Comparison of ENCODE assay signal across 8 mouse cellular contexts in genomic region chr6:8693926-8694635, GRCm38 (mm10).
DNase-seq lines count a peak whose midpoint lies in the region; ATAC-seq lines count a peak whose summit lies in the region.

No protein-coding gene starts in this region.

- no peaks in the 10 kb centered on the region for H3K27me3 ChIP-seq in midbrain, embryonic 13.5 days

- no peaks in the 10 kb centered on the region for H3K9me3 ChIP-seq in midbrain, embryonic 13.5 days

- DNase-seq in kidney, postnatal 10 days = peak; percentile 34
- no peak for DNase-seq in kidney, adult 11 months
- peak; percentile 24 for DNase-seq in embryo, embryonic 9.5 days (ENCODE audit: extremely low spot score)
- peak; percentile 61 for DNase-seq in forelimb bud, embryonic 11.5 days (ENCODE audit: low read depth, low spot score)
- no peak for DNase-seq in adrenal gland, adult 18-20 months (ENCODE audit: low spot score in 2 of 2)
- DNase-seq in layer of hippocampus, postnatal 25 days (ENCODE audit: extremely low spot score in 1 of 2, low spot score in 1 of 2) = no peak
- DNase-seq in B cell, adult 2 months = no peak

- no peak overlapping the region for H3K9ac ChIP-seq in midbrain, embryonic 13.5 days (replicated peaks)

- H3K36me3 ChIP-seq in midbrain, embryonic 13.5 days = no peaks in the 10 kb centered on the region

- H3K4me2 ChIP-seq in midbrain, embryonic 13.5 days (replicated peaks) = 0 out of 2 replicates have a peak overlapping the region, but pooled peaks have one; percentile 19

- peak; percentile 95 for ATAC-seq in midbrain, embryonic 13.5 days

- WGBS in midbrain, embryonic 13.5 days = 7% methylated on average over 10 of the region's 10 CpGs

- H3K27ac ChIP-seq in midbrain, embryonic 13.5 days = peak overlapping the region; percentile 42

- peaks cover 20% of the 10 kb centered on the region for H3K4me1 ChIP-seq in midbrain, embryonic 13.5 days (replicated peaks)

- H3K4me3 ChIP-seq in midbrain, embryonic 13.5 days (replicated peaks) = no peak overlapping the region

Comparison
In these comparisons a context has a peak if more than half of its experiments do, and no peak if none do; other contexts are left out.
1. DNase-seq: peak in kidney, postnatal 10 days (single experiment), embryo, embryonic 9.5 days (single experiment) and forelimb bud, embryonic 11.5 days (single experiment); none in kidney, adult 11 months (single experiment), adrenal gland, adult 18-20 months (0 of 2), layer of hippocampus, postnatal 25 days (0 of 2) and B cell, adult 2 months (0 of 2).